Mouse (Mus musculus) G1E (cell line): ENCODE results near the gene Gfod1. TPM values are rescaled to one million over a fixed set of nuclear protein-coding genes. Genes with fewer than 3 reads are reported as not detected.

Experiments
- ATAC-seq: 2 replicates; pipeline ENCODE4 v1.8.0; 2016; ENCODE audit warnings: mild to moderate bottlenecking; ENCODE audit not compliant: insufficient number of reproducible peaks, poor library complexity, low FRiP score, severe bottlenecking; ENCODE audit errors: extremely low read depth
- DNase-seq: peaks from one replicate; pipeline ENCODE4 v3.0.0; 2012; ENCODE audit warnings: low spot score
- H3K27me3 ChIP-seq: 2 replicates; pipeline ENCODE4 v1.6.1; 2012; ENCODE audit warnings: mild to moderate bottlenecking, low read length, inconsistent platforms; ENCODE audit not compliant: insufficient read depth
- H3K36me3 ChIP-seq: replicated peaks from 2 replicates; pipeline ENCODE3; 2012; ENCODE audit warnings: mild to moderate bottlenecking, inconsistent platforms
- H3K4me1 ChIP-seq: 2 replicates; pipeline ENCODE4 v1.6.1; 2012; ENCODE audit warnings: low read depth, low read length, inconsistent platforms, mixed read lengths; ENCODE audit not compliant: insufficient read depth
- H3K4me3 ChIP-seq: 2 replicates; pipeline ENCODE4 v1.5.1; 2012; ENCODE audit warnings: low read depth, mild to moderate bottlenecking, inconsistent platforms, low read length, moderate library complexity, mixed read lengths
- H3K9me3 ChIP-seq: replicated peaks from 2 replicates; pipeline ENCODE4 v1.6.1; 2012; ENCODE audit warnings: inconsistent platforms
- CTCF ChIP-seq: IDR thresholded peaks from 2 replicates; pipeline ENCODE4 v1.5.1; 2012; ENCODE audit warnings: low read depth, low read length, inconsistent platforms, mixed read lengths
- GATA1 ChIP-seq: IDR thresholded peaks from 2 replicates; pipeline ENCODE4 v1.6.1; 2012; ENCODE audit warnings: borderline replicate concordance, low read length, inconsistent platforms, mixed read lengths
- GATA2 ChIP-seq: IDR thresholded peaks from 2 replicates; pipeline ENCODE4 v1.6.1; 2012; ENCODE audit warnings: low read depth, low read length, inconsistent platforms, borderline replicate concordance
- POLR2AphosphoS5 ChIP-seq: IDR thresholded peaks from 2 replicates; pipeline ENCODE4 v1.6.1; 2012; ENCODE audit warnings: low read depth, low read length, inconsistent platforms; ENCODE audit not compliant: insufficient replicate concordance
- TAL1 ChIP-seq: conservative IDR thresholded peaks from 2 replicates; pipeline ENCODE4 v1.6.1; 2012; ENCODE audit warnings: low read depth, low read length, inconsistent platforms, mixed read lengths
- polyA plus RNA-seq: library from polyadenylated mRNA; stranded (reverse); fragments of >175 nt; gene quantifications from 2 replicates; pipeline ENCODE4 v1.2.3, GENCODE M21; 2012
- total RNA-seq, 2 experiments: library from RNA; stranded (forward) in 1 of 2; stranded (reverse) in 1 of 2; fragments of 200-1000 nt in 1 of 2; fragments of >200 nt in 1 of 2; fragmentation: Nextera tagmentation in 1 of 2; gene quantifications; 2 replicates each; pipeline ENCODE4 v1.2.3; 2014 to 2017

The Gfod1 gene
- total and polyA plus RNA-seq, 3 experiments = 0.22 to 1.1 (median 0.49) TPM

GRCm38 (mm10) chr13:43256447-43256846, 47.5 kb downstream of the Gfod1 start:
- H3K9me3 ChIP-seq = no peaks in the 10 kb centered on the region
- peaks cover 59% of the 10 kb centered on the region for H3K4me1 ChIP-seq
- ATAC-seq (no peak), DNase-seq (no peak)
- no peak for TF ChIP-seq TAL1
- no peak for TF ChIP-seq GATA1
- TF ChIP-seq POLR2AphosphoS5 = no peak
- TF ChIP-seq GATA2 = no peak
- no peak overlapping the region for H3K4me3 ChIP-seq
- H3K36me3 ChIP-seq = no peaks in the 10 kb centered on the region
- peaks cover 22% of the 10 kb centered on the region for H3K27me3 ChIP-seq

DNA sequence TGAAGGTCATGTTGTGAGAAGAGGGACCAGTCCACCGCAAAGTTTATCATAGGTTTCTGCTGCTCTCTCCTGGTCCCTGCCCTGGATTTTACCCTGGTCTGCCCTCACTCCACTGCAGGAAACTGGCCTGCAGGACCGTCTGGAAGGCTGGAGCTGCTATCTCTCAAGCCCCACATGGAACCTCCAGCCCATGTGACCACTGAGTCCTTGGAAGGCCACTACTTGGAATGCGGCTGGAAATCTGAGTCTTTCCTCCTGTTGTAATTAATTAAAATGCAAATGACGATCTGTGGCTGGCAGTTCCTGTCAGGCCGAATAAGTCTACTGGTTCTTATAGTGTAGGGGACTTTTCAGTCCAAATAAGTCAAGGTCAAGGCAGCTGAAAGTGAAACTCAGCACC, 50.4 kb downstream of the Gfod1 start:
- DNase-seq (no peak), ATAC-seq (no peak)
- no peaks in the 10 kb centered on the region for H3K9me3 ChIP-seq
- TF ChIP-seq POLR2AphosphoS5 = no peak
- no peak for TF ChIP-seq GATA1
- no peak for TF ChIP-seq TAL1
- no peak for TF ChIP-seq GATA2
- no peak for TF ChIP-seq CTCF
- no peak overlapping the region for H3K4me3 ChIP-seq
- peaks cover 59% of the 10 kb centered on the region for H3K4me1 ChIP-seq
- H3K27me3 ChIP-seq = peaks cover 36% of the 10 kb centered on the region
- no peaks in the 10 kb centered on the region for H3K36me3 ChIP-seq

GRCm38 (mm10) chr13:43252105-43252790, 51.7 kb downstream of the Gfod1 start:
- H3K4me3 ChIP-seq = no peak overlapping the region

GRCm38 (mm10) chr13:43251391-43251790, 52.6 kb downstream of the Gfod1 start:
- H3K36me3 ChIP-seq = no peaks in the 10 kb centered on the region
- no peak for DNase-seq
- no peak for TF ChIP-seq POLR2AphosphoS5
- no peak for TF ChIP-seq GATA2
- TF ChIP-seq TAL1 = no peak
- no peak for TF ChIP-seq GATA1
- no peak for TF ChIP-seq CTCF
- ATAC-seq = no peak
- H3K4me3 ChIP-seq = no peak overlapping the region
- H3K27me3 ChIP-seq = peaks cover 49% of the 10 kb centered on the region
- H3K4me1 ChIP-seq = peaks cover 67% of the 10 kb centered on the region
- H3K9me3 ChIP-seq = no peaks in the 10 kb centered on the region

More at GRCm38 (mm10) chr13:43252105-43252790, 51.7 kb downstream of the Gfod1 start:
- no peak for TF ChIP-seq GATA2
- TF ChIP-seq TAL1 = no peak
- no peak for TF ChIP-seq POLR2AphosphoS5
- no peak for TF ChIP-seq GATA1
- no peak for TF ChIP-seq CTCF
- Histone ChIP-seq H3K9me3 (no peaks in the 10 kb centered on the region), H3K36me3 (no peaks in the 10 kb centered on the region), H3K27me3 (peaks cover 43% of the 10 kb centered on the region), H3K4me1 (peaks cover 60% of the 10 kb centered on the region)
- no peak for ATAC-seq
- no peak for DNase-seq

GRCm38 (mm10) chr13:43250653-43251052, 53.3 kb downstream of the Gfod1 start:
- Histone ChIP-seq H3K9me3 (no peaks in the 10 kb centered on the region), H3K4me1 (peaks cover 66% of the 10 kb centered on the region), H3K4me3 (peak overlapping the region; percentile 65), H3K36me3 (no peaks in the 10 kb centered on the region), H3K27me3 (peaks cover 48% of the 10 kb centered on the region)
- TF ChIP-seq CTCF = no peak
- no peak for TF ChIP-seq GATA1
- TF ChIP-seq TAL1 = no peak
- TF ChIP-seq GATA2 = no peak
- TF ChIP-seq POLR2AphosphoS5 = no peak
- peak; percentile 62 for DNase-seq
- peak; percentile 78 for ATAC-seq

DNA sequence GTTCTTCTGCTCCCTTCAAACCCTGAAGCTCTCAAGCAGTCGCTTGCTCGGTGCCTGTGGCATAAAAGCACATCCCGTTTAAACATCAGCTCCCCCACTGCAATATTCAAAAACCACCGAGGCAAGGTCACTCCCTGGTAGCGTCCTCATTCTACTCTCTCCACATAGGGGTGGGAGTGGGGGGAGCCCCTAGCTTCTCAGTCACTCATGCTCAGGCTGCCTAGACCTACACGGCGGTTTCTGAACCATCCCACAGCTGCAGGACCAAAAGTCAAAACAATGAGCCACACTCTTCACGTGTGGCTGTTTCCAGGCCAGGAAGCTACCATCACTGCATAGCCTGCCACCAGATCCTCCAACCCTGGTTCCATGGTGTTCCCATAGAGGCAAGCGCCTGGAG, 53.9 kb downstream of the Gfod1 start:
- Histone ChIP-seq H3K27me3 (peaks cover 45% of the 10 kb centered on the region), H3K9me3 (no peaks in the 10 kb centered on the region), H3K4me1 (peaks cover 69% of the 10 kb centered on the region), H3K4me3 (peak overlapping the region; percentile 65; the same call in 1 of the 2 replicates), H3K36me3 (no peaks in the 10 kb centered on the region)
- no peak for DNase-seq
- TF ChIP-seq GATA1 (no peak), POLR2AphosphoS5 (no peak), TAL1 (no peak), CTCF (no peak), GATA2 (no peak)
- ATAC-seq = no peak
